Mouse (Mus musculus) naive thymus-derived CD4-positive, alpha-beta T cell, adult 2 months (primary cell): ENCODE results near the gene Cenpc1.

Source experiments
- DNase-seq: peaks from one replicate; pipeline ENCODE4 v3.0.0-alpha.2; 2011; ENCODE audit warnings: low read depth

Gene Cenpc1

GRCm38 (mm10) chr5:85996545-85997510 is 68.6 kb downstream of the Cenpc1 start:
- DNase-seq = no peak

DNA sequence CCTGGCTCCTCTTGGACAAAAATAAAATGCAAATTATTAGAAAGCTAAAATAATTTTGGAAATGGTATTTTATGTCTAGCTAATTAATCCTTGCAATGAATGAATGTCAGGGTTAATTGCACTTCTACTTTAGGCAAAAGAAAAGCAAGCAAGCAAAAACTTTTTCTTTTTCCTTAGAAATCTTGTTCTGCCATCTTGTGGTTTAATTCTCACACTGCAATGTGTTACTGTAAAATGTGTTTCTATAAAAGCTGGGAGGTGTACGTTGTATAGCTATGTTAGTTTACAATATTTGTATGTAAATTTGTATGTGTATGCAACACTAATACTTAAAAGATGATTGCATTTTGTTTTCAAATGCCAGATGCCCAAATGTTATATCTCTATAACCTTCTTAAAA is 70.8 kb downstream of the Cenpc1 start:
- DNase-seq = no peak

DNA sequence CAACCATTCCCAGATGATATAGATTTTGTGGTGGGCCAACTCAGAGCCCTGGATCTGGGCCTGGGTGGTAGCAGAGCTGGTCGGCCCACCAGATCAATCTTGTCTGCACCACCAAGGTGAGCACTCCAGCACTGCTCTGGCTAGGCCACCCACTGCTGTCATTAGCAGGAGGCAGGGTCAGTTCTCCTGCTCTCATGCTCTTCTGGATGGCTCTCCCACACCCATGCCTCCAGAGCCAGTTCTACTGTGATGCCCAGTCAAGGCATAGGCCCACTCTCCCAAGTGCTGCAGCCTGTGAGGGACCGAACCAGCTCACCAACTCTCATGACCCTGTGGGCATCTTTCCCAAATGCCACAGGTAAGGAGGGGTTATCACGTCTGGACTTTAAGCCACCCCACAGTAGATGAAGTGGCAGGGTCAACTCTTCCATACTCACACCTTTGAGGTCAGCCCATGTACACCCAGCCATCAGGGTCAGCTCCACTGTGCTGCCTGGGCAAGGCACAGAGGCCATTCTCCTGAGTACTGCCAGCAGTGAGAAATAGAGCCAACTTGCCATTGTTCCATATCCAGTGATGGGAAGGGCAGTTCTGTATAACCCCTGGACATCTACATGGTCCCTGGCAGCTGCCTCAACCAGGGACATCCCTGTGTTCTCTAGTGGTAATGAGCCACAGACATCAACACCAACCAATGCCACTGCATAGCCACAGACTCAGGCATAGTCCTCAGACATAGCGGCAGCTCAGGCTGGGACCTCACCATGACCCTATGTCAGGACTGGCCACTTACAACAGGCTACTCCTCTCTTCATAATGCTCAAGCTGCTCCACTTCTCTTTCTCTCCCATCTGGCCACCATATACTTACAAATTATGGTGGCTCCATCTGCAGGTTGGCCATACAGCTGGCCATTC is 72.3 kb downstream of the Cenpc1 start:
- DNase-seq = no peak

GRCm38 (mm10) chr5:85992055-85992454 is 73.3 kb downstream of the Cenpc1 start:
- DNase-seq = peak; percentile 5

- DNase-seq = no peak
These were observed 77.9 kb downstream of the Cenpc1 start for GRCm38 (mm10) chr5:85987516-85987863.

- DNase-seq = no peak
These were observed 78.5 kb downstream of the Cenpc1 start for GRCm38 (mm10) chr5:85986734-85987515.

DNA sequence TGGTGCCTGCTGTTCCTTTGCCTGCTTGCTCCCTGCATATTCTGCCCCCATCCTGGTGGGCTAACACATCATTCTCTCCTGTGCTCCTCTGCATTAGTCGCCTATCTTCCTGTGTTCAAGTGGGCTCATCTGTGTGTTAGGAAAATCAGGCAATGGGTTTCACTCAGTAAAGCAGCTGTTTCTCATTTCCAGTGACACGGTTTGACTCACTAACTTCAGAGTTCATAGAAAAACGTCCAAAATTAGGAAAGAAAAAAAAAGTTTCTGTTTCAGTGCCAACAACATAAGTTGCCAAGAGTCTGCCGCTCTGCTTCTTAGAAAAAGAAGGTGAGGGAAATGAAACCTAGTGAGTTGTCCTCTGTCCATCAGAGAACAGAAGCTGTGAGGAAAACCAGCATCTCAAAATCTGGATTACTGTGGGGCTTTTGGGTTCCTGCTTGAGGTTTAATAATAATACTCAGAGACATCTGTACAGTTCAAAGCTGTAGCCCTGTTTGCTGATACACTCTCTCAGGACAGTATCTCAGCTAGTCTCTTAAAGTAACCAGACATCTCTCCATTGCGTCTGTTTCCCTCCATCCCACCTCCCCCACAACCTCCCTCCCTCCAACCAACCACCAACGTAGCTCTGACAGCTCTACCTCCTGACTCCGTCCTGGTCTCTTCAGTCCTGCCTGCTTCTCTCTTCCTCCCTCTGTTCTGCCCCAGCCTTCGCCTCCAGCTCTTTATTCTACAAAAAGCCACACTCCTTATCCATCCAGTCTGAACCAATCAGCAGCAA is 87.5 kb downstream of the Cenpc1 start:
- DNase-seq = no peak

GRCm38 (mm10) chr5:85962791-85963190 is 102.6 kb downstream of the Cenpc1 start:
- DNase-seq = no peak
